Mouse (Mus musculus): Measurements from ENCODE around the gene Ehmt2. TPM values are rescaled to one million over a fixed set of nuclear protein-coding genes. Genes with fewer than 3 reads are reported as not detected.
"Not testable (repeated sequence)": the region's sequence is repeated elsewhere in the genome, so short reads cannot be mapped to it uniquely, and the experiment has no call there.

The Ehmt2 gene
- polyA plus RNA-seq, 1 experiment from 2014 or later = 70.1 TPM

DNA sequence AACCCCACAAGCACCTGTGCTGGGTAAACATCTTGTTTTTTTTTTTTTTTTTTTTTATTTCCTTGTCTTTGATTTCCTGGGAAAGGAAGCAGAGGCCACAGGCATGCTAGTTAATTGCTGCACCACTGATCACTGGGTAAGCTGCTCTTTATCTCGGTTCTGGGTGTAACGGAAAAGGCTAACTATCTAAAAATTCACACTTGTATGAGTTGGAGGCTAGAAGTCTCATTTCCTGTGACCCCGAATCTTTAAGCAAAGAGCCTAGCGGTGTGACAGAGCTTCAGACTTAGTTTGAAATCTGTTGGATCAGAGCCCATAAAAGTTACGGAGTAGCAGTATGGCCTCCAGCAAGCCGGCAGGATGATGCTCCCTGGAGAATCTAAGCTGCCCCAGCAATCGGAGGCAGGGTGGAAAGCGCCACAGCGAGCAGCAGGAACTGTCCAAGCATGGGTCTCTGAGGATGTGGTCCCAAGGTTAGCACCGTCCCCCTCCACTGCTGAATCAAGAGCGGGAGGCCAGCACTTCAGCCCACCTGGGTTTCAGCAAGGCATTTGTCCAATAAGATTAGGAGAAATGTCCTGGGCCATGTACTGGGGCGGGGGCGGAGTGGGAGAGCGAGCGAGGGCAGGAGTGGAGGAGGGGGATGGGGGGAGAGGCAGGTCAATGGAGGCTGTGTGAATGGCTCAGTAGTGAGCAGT lies 43.2 kb downstream of the Ehmt2 start:
- Histone ChIP-seq H3K4me1 (replicated peaks; ENCODE audit: control insufficient read depth, insufficient read depth, low read length) (no peaks in the 10 kb centered on the region), H3K9me3 (ENCODE audit: control insufficient read depth, low read length) (no peaks in the 10 kb centered on the region), H3K4me3 (ENCODE audit: low read depth, low read length) (no peak overlapping the region), H3K9ac (ENCODE audit: low read depth, low read length) (no peak overlapping the region; the same call in 1 of the 2 replicates), H3K27ac (ENCODE audit: low read depth, low read length) (no peak overlapping the region), H3K27me3 (ENCODE audit: control insufficient read depth, insufficient read depth, low read length) (no peaks in the 10 kb centered on the region), H3K4me2 (replicated peaks; ENCODE audit: low read depth, low read length) (peak overlapping the region; percentile 22), H3K36me3 (ENCODE audit: control insufficient read depth, insufficient read depth, low read length) (no peaks in the 10 kb centered on the region)
- 15% methylated on average over 15 of the region's 15 CpGs for WGBS
- DNase-seq (ENCODE audit: low spot score) (peak; percentile 30), ATAC-seq (ENCODE audit: low FRiP score) (no peak)

DNA sequence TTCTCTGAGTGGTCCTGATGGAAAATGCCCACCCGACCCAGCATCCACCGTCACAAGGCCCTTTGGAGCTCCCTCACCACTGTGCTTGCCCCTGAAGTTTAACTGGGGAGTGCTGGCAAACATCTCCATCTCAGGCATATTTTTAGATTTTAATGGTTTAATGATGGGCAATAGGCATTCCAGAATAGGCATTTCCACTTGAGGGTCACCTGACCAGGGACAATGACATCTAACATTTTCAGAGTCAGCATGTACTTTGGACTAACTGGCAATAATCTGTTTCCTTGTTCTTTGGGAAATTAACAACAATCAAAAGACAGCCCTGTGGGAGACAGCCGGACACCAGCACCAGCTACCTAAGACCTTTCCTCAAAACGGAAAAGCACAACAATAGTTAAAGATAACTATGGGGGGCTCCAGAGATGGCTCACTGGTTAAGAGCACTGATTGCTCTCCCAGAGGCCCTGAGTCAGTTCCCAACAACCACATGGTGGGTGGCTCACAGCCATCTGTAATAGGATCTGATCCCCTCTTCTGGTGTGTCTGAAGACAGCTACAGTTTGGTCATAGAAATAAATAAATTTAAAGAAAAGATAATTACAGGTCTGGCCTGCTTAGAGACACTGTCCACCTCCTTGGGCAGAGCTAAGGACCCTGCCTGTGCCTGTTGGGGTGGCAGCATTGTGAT lies 45.0 kb downstream of the Ehmt2 start:
- 83% methylated on average over 4 of the region's 4 CpGs for WGBS

DNA sequence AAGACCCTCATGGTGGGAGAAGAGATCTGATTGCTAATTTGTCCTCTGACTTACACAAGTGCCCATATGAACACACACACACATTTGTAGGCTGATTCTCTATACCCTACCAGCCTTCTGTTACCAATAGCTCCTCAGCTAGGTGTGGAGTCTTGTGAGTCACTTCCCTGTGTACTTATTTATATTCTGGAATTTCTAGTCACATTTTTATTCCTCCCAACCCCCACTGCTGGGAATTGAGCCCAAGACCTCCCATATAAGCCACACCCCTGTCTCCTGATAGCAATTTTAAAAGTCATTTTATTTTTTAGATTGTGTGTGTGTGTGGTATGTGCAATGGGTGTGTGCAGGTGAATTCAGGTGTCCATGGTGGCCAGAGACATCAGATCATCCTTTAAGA lies 46.1 kb downstream of the Ehmt2 start:
- Histone ChIP-seq H3K36me3 (ENCODE audit: control insufficient read depth, insufficient read depth, low read length) (no peaks in the 10 kb centered on the region; the same call in 1 of the 2 replicates), H3K4me1 (replicated peaks; ENCODE audit: control insufficient read depth, insufficient read depth, low read length) (no peaks in the 10 kb centered on the region), H3K4me2 (replicated peaks; ENCODE audit: low read depth, low read length) (no peak overlapping the region), H3K9me3 (ENCODE audit: control insufficient read depth, low read length) (no peaks in the 10 kb centered on the region), H3K4me3 (ENCODE audit: low read depth, low read length) (no peak overlapping the region), H3K9ac (ENCODE audit: low read depth, low read length) (no peak overlapping the region), H3K27me3 (ENCODE audit: control insufficient read depth, insufficient read depth, low read length) (no peaks in the 10 kb centered on the region), H3K27ac (ENCODE audit: low read depth, low read length) (no peak overlapping the region)
- ATAC-seq (ENCODE audit: low FRiP score) (no peak), DNase-seq (ENCODE audit: low spot score) (no peak)

More for the DNA sequence above, 45.0 kb downstream of the Ehmt2 start:
- Histone ChIP-seq H3K4me2 (replicated peaks; ENCODE audit: low read depth, low read length) (no peak overlapping the region), H3K9me3 (ENCODE audit: control insufficient read depth, low read length) (no peaks in the 10 kb centered on the region), H3K4me3 (ENCODE audit: low read depth, low read length) (no peak overlapping the region), H3K9ac (ENCODE audit: low read depth, low read length) (no peak overlapping the region), H3K4me1 (replicated peaks; ENCODE audit: control insufficient read depth, insufficient read depth, low read length) (no peaks in the 10 kb centered on the region), H3K27me3 (ENCODE audit: control insufficient read depth, insufficient read depth, low read length) (no peaks in the 10 kb centered on the region), H3K27ac (ENCODE audit: low read depth, low read length) (no peak overlapping the region), H3K36me3 (ENCODE audit: control insufficient read depth, insufficient read depth, low read length) (no peaks in the 10 kb centered on the region)
- no peak for DNase-seq (ENCODE audit: low spot score)
- ATAC-seq (ENCODE audit: low FRiP score) = no peak

DNA sequence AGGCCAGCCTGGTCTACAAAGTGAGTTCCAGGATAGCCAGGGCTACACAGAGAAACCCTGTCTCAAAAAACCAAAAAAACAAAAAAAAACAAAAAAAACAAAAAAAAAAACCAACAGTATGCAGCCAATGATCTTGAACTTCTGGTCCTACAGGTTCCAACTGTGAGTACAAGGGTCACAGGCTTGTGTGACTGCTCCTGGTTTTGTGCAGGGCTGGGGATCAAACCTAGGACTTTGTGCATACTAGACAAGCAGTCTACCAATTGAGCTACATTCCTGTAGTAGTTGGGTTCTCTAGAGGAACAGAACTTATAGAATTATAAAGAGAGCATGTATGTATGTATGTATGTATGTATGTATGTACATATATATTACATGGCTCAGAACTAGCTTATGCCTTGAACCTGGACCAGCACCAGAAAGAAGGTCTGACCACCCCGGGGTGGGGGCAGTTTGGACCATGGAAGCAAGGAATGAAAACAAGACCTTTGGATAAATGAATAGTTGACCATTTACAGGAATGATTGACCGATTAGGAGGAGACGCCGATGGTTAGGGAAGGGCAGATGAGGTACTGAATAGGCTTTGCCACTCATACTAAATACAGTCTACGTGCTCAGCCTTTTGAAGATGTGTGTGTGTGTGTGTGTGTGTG lies 48.3 kb downstream of the Ehmt2 start:
- H3K4me3 ChIP-seq (ENCODE audit: low read depth, low read length) = no peak overlapping the region
- no peaks in the 10 kb centered on the region for H3K27me3 ChIP-seq (ENCODE audit: control insufficient read depth, insufficient read depth, low read length)
- DNase-seq (ENCODE audit: low spot score) = no peak
- no peak overlapping the region for H3K27ac ChIP-seq (ENCODE audit: low read depth, low read length)
- WGBS = 92% methylated on average over 5 of the region's 5 CpGs
- no peak overlapping the region for H3K9ac ChIP-seq (ENCODE audit: low read depth, low read length)
- ATAC-seq (ENCODE audit: low FRiP score) = no peak
- H3K4me2 ChIP-seq (replicated peaks; ENCODE audit: low read depth, low read length) = no peak overlapping the region
- H3K36me3 ChIP-seq (ENCODE audit: control insufficient read depth, insufficient read depth, low read length) = peaks cover 12% of the 10 kb centered on the region
- H3K4me1 ChIP-seq (replicated peaks; ENCODE audit: control insufficient read depth, insufficient read depth, low read length) = 0 out of 2 replicates have a peak, but pooled peaks cover 6% of the 10 kb centered on the region
- no peaks in the 10 kb centered on the region for H3K9me3 ChIP-seq (ENCODE audit: control insufficient read depth, low read length)

DNA sequence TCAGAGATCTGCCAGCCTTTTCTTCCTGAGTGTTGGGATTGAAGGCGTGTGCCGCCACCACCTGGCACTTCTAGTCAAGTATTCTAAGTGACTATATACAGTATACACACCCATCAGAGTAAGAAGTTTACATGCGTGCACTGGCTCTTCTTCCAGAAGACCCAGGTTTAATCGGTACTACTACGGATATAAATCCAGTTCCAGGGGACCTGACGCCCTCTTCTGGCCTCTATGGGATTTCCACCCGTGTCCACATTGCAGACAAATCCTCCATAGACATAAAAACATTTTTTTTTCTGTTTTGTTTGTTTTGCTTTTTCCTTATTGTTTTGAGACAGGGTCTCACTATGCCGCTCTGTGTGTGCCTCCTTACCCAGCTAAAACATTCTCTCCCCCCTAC lies 49.3 kb downstream of the Ehmt2 start:
- no peak overlapping the region for H3K4me3 ChIP-seq (ENCODE audit: low read depth, low read length)
- ATAC-seq (ENCODE audit: low FRiP score) (no peak), DNase-seq (ENCODE audit: low spot score) (peak; percentile 59)
- WGBS = 34% methylated on average over 8 of the region's 8 CpGs
- 0 out of 2 replicates have a peak, but pooled peaks cover 6% of the 10 kb centered on the region for H3K4me1 ChIP-seq (replicated peaks; ENCODE audit: control insufficient read depth, insufficient read depth, low read length)
- H3K27ac ChIP-seq (ENCODE audit: low read depth, low read length) = no peak overlapping the region
- no peak overlapping the region for H3K9ac ChIP-seq (ENCODE audit: low read depth, low read length)
- H3K4me2 ChIP-seq (replicated peaks; ENCODE audit: low read depth, low read length) = no peak overlapping the region
- peaks cover 12% of the 10 kb centered on the region for H3K36me3 ChIP-seq (ENCODE audit: control insufficient read depth, insufficient read depth, low read length)
- no peaks in the 10 kb centered on the region for H3K27me3 ChIP-seq (ENCODE audit: control insufficient read depth, insufficient read depth, low read length)
- no peaks in the 10 kb centered on the region for H3K9me3 ChIP-seq (ENCODE audit: control insufficient read depth, low read length)

DNA sequence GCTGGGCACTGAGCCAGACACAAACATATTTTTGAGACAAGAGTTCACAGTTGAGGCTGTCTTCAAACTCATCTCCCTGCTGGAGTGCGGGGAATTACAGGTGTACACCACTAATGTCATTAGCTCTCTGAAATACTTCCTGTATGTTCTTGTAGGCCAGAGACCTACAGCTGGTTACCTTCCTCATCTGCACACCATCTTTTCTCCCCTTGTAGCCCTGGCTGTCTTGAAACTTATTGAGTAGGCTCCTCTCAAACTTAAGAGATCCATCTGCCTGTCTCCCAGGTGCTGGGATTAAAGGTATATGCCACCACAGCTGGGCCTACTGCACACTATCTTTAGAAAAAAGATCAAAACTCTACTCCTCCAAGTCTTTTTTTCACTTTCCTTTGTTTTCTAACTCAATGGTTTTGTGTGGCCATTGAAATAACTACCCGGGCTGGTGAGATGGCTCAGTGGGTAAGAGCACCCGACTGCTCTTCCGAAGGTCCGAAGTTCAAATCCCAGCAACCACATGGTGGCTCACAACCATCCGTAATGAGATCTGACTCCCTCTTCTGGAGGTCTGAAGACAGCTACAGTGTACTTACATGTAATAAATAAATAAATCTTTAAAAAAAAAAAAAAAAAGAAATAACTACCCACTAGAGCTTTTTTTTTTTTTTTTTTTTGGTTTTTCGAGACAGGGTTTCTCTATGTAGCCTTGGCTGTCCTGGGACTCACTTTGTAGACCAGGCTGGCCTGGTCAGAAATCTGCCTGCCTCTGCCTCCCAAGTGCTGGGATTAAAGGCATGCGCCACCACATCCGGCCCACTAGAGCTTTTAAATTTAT lies 50.7 kb downstream of the Ehmt2 start:
- not testable (repeated sequence) for H3K4me2 ChIP-seq (replicated peaks; ENCODE audit: low read depth, low read length); DNase-seq (ENCODE audit: low spot score); H3K27ac ChIP-seq (ENCODE audit: low read depth, low read length); H3K9me3 ChIP-seq (ENCODE audit: control insufficient read depth, low read length); H3K4me1 ChIP-seq (replicated peaks; ENCODE audit: control insufficient read depth, insufficient read depth, low read length); ATAC-seq (ENCODE audit: low FRiP score); H3K27me3 ChIP-seq (ENCODE audit: control insufficient read depth, insufficient read depth, low read length); H3K9ac ChIP-seq (ENCODE audit: low read depth, low read length); H3K4me3 ChIP-seq (ENCODE audit: low read depth, low read length)
- WGBS = 59% methylated on average over 9 of the region's 9 CpGs
- peaks cover 12% of the 10 kb centered on the region for H3K36me3 ChIP-seq (ENCODE audit: control insufficient read depth, insufficient read depth, low read length)

DNA sequence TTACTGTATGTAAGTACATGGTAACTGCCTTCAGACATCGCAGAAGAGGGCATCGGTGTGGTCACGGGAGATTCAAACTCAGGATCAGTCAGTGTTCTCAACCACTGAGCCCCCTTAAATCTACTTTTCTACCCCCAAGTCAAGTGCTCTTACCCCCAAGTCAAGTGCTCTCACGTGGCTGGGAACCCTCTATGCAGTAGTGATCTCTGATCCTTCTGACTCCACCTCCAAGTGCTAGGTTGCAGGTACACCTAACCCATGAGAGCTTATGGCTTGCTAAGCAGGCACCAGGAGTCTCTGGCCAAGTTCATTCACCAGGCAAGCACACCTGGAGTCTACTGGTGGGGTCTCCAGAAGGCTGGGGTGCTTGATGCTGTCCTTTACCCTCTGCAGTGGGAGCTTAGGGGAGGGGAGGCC lies 51.3 kb downstream of the Ehmt2 start:
- Histone ChIP-seq H3K27ac (ENCODE audit: low read depth, low read length) (no peak overlapping the region), H3K9ac (ENCODE audit: low read depth, low read length) (no peak overlapping the region), H3K4me3 (ENCODE audit: low read depth, low read length) (peak overlapping the region; percentile 8; the same call in 1 of the 2 replicates), H3K4me2 (replicated peaks; ENCODE audit: low read depth, low read length) (no peak overlapping the region), H3K9me3 (ENCODE audit: control insufficient read depth, low read length) (no peaks in the 10 kb centered on the region), H3K4me1 (replicated peaks; ENCODE audit: control insufficient read depth, insufficient read depth, low read length) (0 out of 2 replicates have a peak, but pooled peaks cover 6% of the 10 kb centered on the region), H3K36me3 (ENCODE audit: control insufficient read depth, insufficient read depth, low read length) (peaks cover 12% of the 10 kb centered on the region), H3K27me3 (ENCODE audit: control insufficient read depth, insufficient read depth, low read length) (no peaks in the 10 kb centered on the region)
- 34% methylated on average over 4 of the region's 4 CpGs for WGBS
- DNase-seq (ENCODE audit: low spot score) = peak; percentile 33
- ATAC-seq (ENCODE audit: low FRiP score) = no peak

Data from hindbrain, embryonic 11.5 days (tissue).